Mouse (Mus musculus): ENCODE measurements around the gene Tmem63c.

Gene Tmem63c

GRCm38 (mm10) chr12:87137439-87138341, 116.5 kb downstream of the Tmem63c start:
- DNase-seq = no peak

DNA sequence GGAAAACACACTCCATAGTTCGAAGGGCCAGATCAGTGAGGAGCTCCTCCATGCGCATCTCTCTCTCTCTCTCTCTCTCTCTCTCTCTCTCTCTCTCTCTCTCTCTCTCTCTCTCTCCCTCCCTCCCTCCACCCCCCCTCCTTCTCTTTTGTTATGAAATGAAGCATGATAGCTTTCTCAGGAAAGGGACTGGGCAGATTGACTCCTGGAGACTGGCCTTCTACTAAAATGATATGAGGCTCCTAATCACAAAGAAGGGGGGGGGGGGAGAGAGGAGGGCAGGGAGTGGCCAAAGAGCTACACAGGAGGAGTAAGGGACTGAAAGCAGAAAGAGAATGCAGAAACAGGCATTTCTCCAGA, 117.2 kb downstream of the Tmem63c start:
- no peak for DNase-seq

DNA sequence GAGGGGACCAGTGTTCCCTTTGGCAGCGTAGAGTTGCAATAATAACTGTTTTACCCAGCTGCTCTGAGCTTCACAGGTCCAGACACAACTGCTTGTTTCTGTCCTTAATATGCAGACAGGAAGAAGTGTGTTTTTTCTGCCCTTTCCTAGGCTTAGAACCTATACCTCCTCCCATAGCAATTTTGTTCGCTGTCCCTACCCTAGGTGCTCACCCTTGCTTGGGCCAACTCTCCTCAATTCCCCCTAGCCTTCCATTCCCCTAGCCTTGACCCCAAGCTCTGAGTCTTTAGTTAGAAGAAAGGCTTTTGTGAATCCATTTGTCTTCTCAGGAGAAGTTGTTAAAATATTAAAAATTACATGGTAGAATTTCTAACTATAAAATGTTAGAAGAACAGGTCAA, 117.6 kb downstream of the Tmem63c start:
- no peak for DNase-seq
